Comparison of ENCODE assay signal across 30 mouse cellular contexts in the genomic region with DNA sequence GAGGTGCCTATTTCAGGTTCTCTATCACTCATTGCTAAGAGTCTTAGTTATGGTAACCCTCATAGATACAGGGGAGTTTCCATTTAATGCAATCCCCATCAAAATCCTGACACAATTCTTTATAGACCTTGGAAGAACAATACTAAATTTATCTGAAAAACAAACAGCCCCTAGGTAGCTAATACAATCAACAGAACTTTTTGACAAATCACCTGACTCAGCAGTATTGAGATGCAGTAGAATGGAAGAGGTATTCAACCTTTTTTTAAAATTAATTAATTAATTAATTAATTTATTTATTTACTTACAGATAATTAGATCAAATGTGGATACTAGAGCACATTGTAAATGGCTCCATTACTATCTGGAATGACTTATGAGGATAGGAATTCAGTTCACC.
"Had no signal": no experiment of that assay in that cellular context is flagged by ENCODE, and none has a peak within 500 bp of the region (broad histone marks: within the 10 kb centered on the region; RNA-seq: fewer than 3 reads in every experiment).

No protein-coding gene starts in this region.

- H3K27ac ChIP-seq: limb, embryonic 10.5 days; limb, embryonic 12.5 days; limb, embryonic 13.5 days; limb, embryonic 15.5 days; liver, embryonic 12.5 days; liver, embryonic 13.5 days; liver, embryonic 14.5 days; liver, embryonic 15.5 days; lung, embryonic 15.5 days; macrophage; midbrain, embryonic 10.5 days; midbrain, embryonic 12.5 days; midbrain, embryonic 13.5 days; midbrain, embryonic 15.5 days; neural tube, embryonic 12.5 days had no signal

- H3K27me3 ChIP-seq: limb, embryonic 12.5 days; limb, embryonic 13.5 days; limb, embryonic 15.5 days; liver, embryonic 12.5 days; liver, embryonic 13.5 days; liver, embryonic 15.5 days; lung, embryonic 15.5 days; megakaryocyte, embryonic 14.5 days; midbrain, embryonic 12.5 days; midbrain, embryonic 13.5 days; midbrain, embryonic 15.5 days; neural tube, embryonic 12.5 days had no signal

- H3K4me2 ChIP-seq: limb, embryonic 12.5 days; limb, embryonic 13.5 days; limb, embryonic 15.5 days; liver, embryonic 11.5 days; liver, embryonic 12.5 days; liver, embryonic 13.5 days; liver, embryonic 15.5 days; lung, embryonic 14.5 days; lung, embryonic 15.5 days; midbrain, embryonic 11.5 days; midbrain, embryonic 12.5 days; midbrain, embryonic 13.5 days; midbrain, embryonic 15.5 days; neural tube, embryonic 12.5 days had no signal

- H3K36me3 ChIP-seq: limb, embryonic 10.5 days; limb, embryonic 12.5 days; limb, embryonic 13.5 days; limb, embryonic 15.5 days; liver, embryonic 12.5 days; liver, embryonic 13.5 days; liver, embryonic 15.5 days; lung, embryonic 15.5 days; midbrain, embryonic 10.5 days; midbrain, embryonic 12.5 days; midbrain, embryonic 13.5 days; midbrain, embryonic 15.5 days; neural tube, embryonic 12.5 days had no signal

- H3K4me1 ChIP-seq: limb, embryonic 10.5 days; limb, embryonic 12.5 days; limb, embryonic 13.5 days; limb, embryonic 15.5 days; liver, embryonic 12.5 days; liver, embryonic 13.5 days; liver, embryonic 15.5 days; lung, embryonic 15.5 days; megakaryocyte, embryonic 14.5 days; midbrain, embryonic 10.5 days; midbrain, embryonic 12.5 days; midbrain, embryonic 13.5 days; midbrain, embryonic 15.5 days; neural tube, embryonic 12.5 days had no signal

- DNase-seq: left cerebral cortex, postnatal 4 days; liver; liver, embryonic 13.5 days; liver, postnatal 0 days; lung, adult 18-20 months; lung, adult 2 months; lung, embryonic 14.5 days; lung, postnatal 10 days; lung, postnatal 14 days; lung, postnatal 36 days; lung, postnatal 4 days; midbrain, embryonic 14.5 days had no signal

- H3K4me3 ChIP-seq: limb, embryonic 10.5 days; limb, embryonic 12.5 days; limb, embryonic 13.5 days; limb, embryonic 15.5 days; liver, embryonic 12.5 days; liver, embryonic 13.5 days; liver, embryonic 15.5 days; lung, embryonic 15.5 days; megakaryocyte, embryonic 14.5 days; midbrain, embryonic 10.5 days; midbrain, embryonic 12.5 days; midbrain, embryonic 13.5 days; midbrain, embryonic 15.5 days; myocyte; neural tube, embryonic 12.5 days had no signal

- H3K9ac ChIP-seq: limb, embryonic 12.5 days; limb, embryonic 13.5 days; limb, embryonic 15.5 days; liver, embryonic 12.5 days; liver, embryonic 13.5 days; liver, embryonic 14.5 days; liver, embryonic 15.5 days; liver, postnatal 0 days; lung, embryonic 14.5 days; lung, embryonic 15.5 days; midbrain, embryonic 12.5 days; midbrain, embryonic 13.5 days; midbrain, embryonic 15.5 days; neural tube, embryonic 12.5 days had no signal

- H3K9me3 ChIP-seq: limb, embryonic 10.5 days; limb, embryonic 12.5 days; limb, embryonic 13.5 days; limb, embryonic 15.5 days; liver, embryonic 12.5 days; liver, embryonic 13.5 days; liver, embryonic 15.5 days; lung, embryonic 15.5 days; midbrain, embryonic 10.5 days; midbrain, embryonic 12.5 days; midbrain, embryonic 13.5 days; midbrain, embryonic 15.5 days; neural tube, embryonic 12.5 days had no signal
